Mouse (Mus musculus) lung, adult 2 months (tissue): ENCODE data around the gene Col23a1.

ENCODE experiments used
- CTCF ChIP-seq: fragments of 200-500 bp; IDR thresholded peaks from 2 replicates; pipeline ENCODE4 v1.5.1; 2011; ENCODE audit warnings: mild to moderate bottlenecking, low read length, control low read depth; ENCODE audit not compliant: insufficient read depth
- POLR2A ChIP-seq: fragments of 200-500 bp; IDR thresholded peaks from 2 replicates; pipeline ENCODE4 v1.6.1; 2011; ENCODE audit warnings: low read depth, mild to moderate bottlenecking, control low read depth, low read length, borderline replicate concordance; ENCODE audit errors: extremely low read depth

DNA sequence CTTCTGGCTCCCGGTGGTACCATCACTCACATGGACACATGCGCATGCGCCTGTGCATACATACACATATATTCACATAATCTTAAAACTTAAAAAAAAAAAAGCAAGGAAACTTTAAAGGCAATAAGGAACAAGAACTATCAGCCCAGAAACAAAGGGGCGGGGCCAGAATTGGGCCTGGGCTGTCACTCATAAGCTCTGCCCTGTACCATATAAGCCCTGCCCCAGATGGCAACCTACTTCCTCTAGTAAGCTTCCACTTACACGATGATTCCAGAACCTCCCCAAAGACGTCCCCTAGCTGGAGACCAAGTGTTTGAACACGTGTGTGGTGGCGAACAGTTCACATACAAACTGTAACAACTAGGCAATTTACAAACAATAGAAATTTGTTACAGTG is 117.6 kb downstream of the Col23a1 start:
- TF ChIP-seq CTCF (no peak), POLR2A (no peak)
